Mouse (Mus musculus) midbrain, embryonic 16.5 days (tissue): Measurements from ENCODE around the gene Umod. TPM values are rescaled to one million over a fixed set of nuclear protein-coding genes. Genes with fewer than 3 reads are reported as not detected.

Experiments
- ATAC-seq: fragments of 200-750 bp; cut with Nextera tagmentation; 2 replicates; pipeline ENCODE4 v1.8.0; 2017; ENCODE audit warnings: moderate TSS enrichment
- H3K27ac ChIP-seq: fragments of 300-500 bp; sonication (generic); 2 replicates; pipeline ENCODE4 v1.5.1; 2014; ENCODE audit warnings: mild to moderate bottlenecking, low read length, mixed read lengths
- H3K27me3 ChIP-seq: fragments of 300-500 bp; sonication (generic); 2 replicates; pipeline ENCODE4 v1.6.1; 2014; ENCODE audit warnings: low read depth, low read length, mixed read lengths; ENCODE audit not compliant: control insufficient read depth, insufficient read depth
- H3K36me3 ChIP-seq: fragments of 300-500 bp; sonication (generic); 2 replicates; pipeline ENCODE4 v1.6.1; 2014; ENCODE audit warnings: mild to moderate bottlenecking, low read length, moderate library complexity, mixed read lengths; ENCODE audit not compliant: control insufficient read depth, insufficient read depth
- H3K4me1 ChIP-seq: fragments of 300-500 bp; sonication (generic); 2 replicates; pipeline ENCODE4 v1.6.1; 2014; ENCODE audit warnings: mild to moderate bottlenecking, low read length, mixed read lengths; ENCODE audit not compliant: control insufficient read depth, insufficient read depth
- H3K4me2 ChIP-seq: fragments of 300-500 bp; sonication (generic); 2 replicates; pipeline ENCODE4 v1.6.1; 2014; ENCODE audit warnings: mild to moderate bottlenecking, low read length, mixed read lengths
- H3K4me3 ChIP-seq: fragments of 300-500 bp; sonication (generic); 2 replicates; pipeline ENCODE4 v1.5.1; 2014; ENCODE audit warnings: low read depth, mild to moderate bottlenecking, low read length, moderate library complexity, mixed read lengths
- H3K9ac ChIP-seq: fragments of 300-500 bp; sonication (generic); 2 replicates; pipeline ENCODE4 v1.6.1; 2014; ENCODE audit warnings: low read depth, low read length, mixed read lengths
- H3K9me3 ChIP-seq: fragments of 300-500 bp; sonication (generic); replicated peaks from 2 replicates; pipeline ENCODE4 v1.6.1; 2014; ENCODE audit warnings: mild to moderate bottlenecking, low read length, mixed read lengths; ENCODE audit not compliant: control insufficient read depth, poor library complexity, severe bottlenecking
- WGBS: fragments of 180-500 bp; shearing (Covaris S2); extraction: QIAGEN DNeasy Blood & Tissue Kit; methylation state at CpG from one replicate; pipeline ENCODE4 v1.1.7; 2014; 5-methylcytosine and 5-hydroxymethylcytosine counted together
- polyA plus RNA-seq: library from polyadenylated mRNA; unstranded; fragments of >200 nt; fragmentation: Nextera tagmentation; extraction: Ambion mirVana; gene quantifications from 2 replicates; pipeline ENCODE4 v1.2.1, GENCODE M21; 2015

The Umod gene
- polyA plus RNA-seq, result not detected in 2 replicates

DNA sequence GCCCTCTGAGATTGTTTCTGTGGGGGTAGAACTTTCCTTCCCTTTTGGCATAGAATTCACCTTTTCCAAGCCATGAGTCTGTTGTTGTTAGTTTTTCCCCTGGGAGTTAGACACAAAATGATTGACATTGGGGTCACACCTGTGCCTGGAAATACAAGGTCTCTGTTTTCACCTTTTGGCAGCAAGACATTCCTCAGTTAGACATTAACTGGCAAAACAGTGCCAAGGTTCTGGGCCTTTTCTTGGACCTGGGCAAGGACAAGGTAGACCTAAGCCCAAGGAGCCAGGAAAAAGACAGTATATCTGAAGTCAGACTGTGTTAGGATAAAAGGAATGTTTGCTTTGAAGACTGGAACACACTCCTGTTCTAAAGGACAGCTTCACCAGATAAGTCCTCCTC, at the start of gene Umod:
Gene Umod, minus strand, starts transcription at position 27 of the 400 bp plus-strand sequence.
- Histone ChIP-seq H3K9me3 (no peaks in the 10 kb centered on the region), H3K4me1 (no peaks in the 10 kb centered on the region), H3K27me3 (no peaks in the 10 kb centered on the region), H3K4me2 (no peak within 1 kb of the TSS), H3K4me3 (no peak within 1 kb of the TSS), H3K9ac (no peak within 1 kb of the TSS), H3K36me3 (no peaks in the 10 kb centered on the region), H3K27ac (no peak within 1 kb of the TSS)
- no peak for ATAC-seq

DNA sequence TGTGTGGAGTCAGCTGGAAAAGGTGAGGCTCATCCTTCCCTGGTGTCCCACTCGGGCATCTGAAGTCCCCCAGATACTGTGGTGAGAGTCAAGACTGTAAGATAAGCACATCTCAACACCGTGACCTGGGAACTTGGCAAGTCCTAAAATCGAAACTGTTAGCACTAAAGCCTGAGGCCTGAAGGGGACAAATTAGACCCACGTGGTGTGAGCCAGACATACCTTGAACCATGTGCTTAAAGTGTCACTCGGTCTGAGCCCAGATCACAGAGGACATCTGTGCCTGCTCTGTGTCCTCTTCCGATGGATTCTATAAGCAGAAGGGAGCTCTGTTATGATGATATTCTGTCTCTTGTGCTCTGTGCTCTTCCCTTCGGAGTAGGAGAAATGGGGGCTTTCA, 49.5 kb upstream of the Umod start:
- Histone ChIP-seq H3K4me1 (peaks cover 2% of the 10 kb centered on the region; the same call in 1 of the 2 replicates), H3K9me3 (no peaks in the 10 kb centered on the region), H3K9ac (no peak overlapping the region), H3K4me3 (no peak overlapping the region), H3K27me3 (no peaks in the 10 kb centered on the region), H3K27ac (no peak overlapping the region), H3K4me2 (no peak overlapping the region), H3K36me3 (no peaks in the 10 kb centered on the region)
- no peak for ATAC-seq
- 84% methylated on average over 7 of the region's 7 CpGs for WGBS

DNA sequence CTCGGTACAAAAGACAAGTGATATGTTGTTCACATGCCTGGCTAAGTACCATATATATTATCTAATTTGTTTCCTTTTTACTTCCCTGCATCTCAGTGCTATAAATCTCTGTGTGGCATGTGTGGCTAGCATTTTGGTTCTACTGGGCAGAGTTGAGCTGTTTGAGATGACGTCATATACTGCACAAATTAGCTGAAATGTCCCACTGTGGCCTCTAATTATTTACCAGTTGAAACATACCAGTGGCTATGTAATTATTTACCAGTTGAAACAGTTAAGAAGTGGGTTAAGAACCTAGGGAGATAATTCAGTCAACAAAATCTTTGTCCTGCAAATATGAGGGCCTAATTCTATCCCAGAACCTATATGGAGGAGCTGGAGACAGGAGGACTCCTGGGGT, 48.5 kb upstream of the Umod start:
- 82% methylated on average over 2 of the region's 2 CpGs for WGBS
- no peak for ATAC-seq
- Histone ChIP-seq H3K27ac (no peak overlapping the region), H3K27me3 (no peaks in the 10 kb centered on the region), H3K9ac (no peak overlapping the region), H3K4me3 (no peak overlapping the region), H3K4me1 (peaks cover 2% of the 10 kb centered on the region; the same call in 1 of the 2 replicates), H3K9me3 (no peaks in the 10 kb centered on the region), H3K4me2 (no peak overlapping the region), H3K36me3 (no peaks in the 10 kb centered on the region)

DNA sequence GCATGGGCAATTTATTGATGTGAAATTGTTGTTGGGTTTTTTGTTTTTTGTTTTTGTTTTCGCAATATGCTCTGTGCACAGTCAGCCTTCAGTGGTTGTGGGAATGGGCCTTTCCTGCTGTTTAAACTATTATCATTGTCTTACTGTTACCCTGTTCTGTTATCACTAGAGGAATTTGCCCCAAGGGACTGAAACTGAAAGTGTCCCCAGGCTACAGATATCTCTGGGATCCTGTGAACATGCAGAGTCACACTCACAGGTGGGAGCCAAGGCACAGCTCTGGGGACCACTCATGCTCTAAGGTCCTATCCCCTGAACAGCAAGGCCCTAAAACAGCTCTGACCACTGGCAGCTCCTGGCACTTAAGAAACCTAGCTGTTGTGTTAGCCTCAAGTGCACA, 48.1 kb upstream of the Umod start:
- no peak overlapping the region for H3K4me3 ChIP-seq
- no peaks in the 10 kb centered on the region for H3K9me3 ChIP-seq
- H3K9ac ChIP-seq, result no peak overlapping the region
- WGBS, result 100% methylated on average over 1 of the region's 1 CpGs
- H3K27ac ChIP-seq, result no peak overlapping the region
- H3K4me2 ChIP-seq, result no peak overlapping the region
- no peak for ATAC-seq
- H3K27me3 ChIP-seq, result no peaks in the 10 kb centered on the region
- peaks cover 2% of the 10 kb centered on the region; the same call in 1 of the 2 replicates for H3K4me1 ChIP-seq
- no peaks in the 10 kb centered on the region for H3K36me3 ChIP-seq

DNA sequence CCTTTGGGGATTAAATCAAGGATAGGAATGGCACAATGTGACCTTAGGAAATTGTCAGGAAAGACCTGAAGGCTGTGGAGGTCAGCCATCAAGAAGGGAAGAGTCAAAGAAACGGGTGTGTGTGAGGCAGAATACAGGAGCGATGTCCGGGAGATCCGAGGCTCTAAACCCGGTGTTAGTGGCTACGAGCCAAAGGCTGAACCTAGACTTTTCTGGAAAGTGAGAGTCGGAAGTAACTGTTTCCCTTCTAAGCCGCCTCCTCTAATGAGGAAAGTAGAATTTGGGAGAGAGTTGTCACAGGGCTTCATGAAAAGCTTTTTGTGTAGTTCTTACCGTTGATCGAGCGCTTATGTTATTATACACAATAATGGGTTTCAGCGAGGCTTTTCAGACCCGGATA, 47.4 kb upstream of the Umod start:
- no peak overlapping the region for H3K4me3 ChIP-seq
- no peaks in the 10 kb centered on the region for H3K36me3 ChIP-seq
- no peak overlapping the region for H3K4me2 ChIP-seq
- WGBS, result 50% methylated on average over 13 of the region's 13 CpGs
- no peaks in the 10 kb centered on the region for H3K9me3 ChIP-seq
- H3K9ac ChIP-seq, result no peak overlapping the region
- ATAC-seq, result no peak
- H3K27ac ChIP-seq, result no peak overlapping the region
- H3K4me1 ChIP-seq, result peaks cover 2% of the 10 kb centered on the region; the same call in 1 of the 2 replicates
- no peaks in the 10 kb centered on the region for H3K27me3 ChIP-seq

DNA sequence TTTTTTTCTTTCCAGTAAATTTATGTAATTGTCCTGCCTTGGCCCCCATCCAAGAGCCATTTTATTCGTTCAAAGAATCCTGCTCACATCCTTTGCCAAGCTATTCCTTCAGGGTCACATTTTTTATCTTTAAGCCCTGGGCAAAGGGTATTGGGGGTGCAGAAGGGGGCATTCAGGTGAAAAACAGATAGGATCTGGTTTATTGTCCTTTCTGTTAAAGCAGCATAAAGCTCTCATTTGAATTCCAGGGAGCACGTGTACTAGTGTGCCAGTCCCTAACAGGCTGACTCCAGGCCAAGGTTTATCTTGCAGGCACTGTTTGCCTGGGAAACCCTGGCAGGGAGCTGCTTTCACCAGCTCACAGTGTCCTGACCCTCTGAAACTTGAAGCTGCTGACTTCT, 46.8 kb upstream of the Umod start:
- H3K27me3 ChIP-seq, result no peaks in the 10 kb centered on the region
- no peak for ATAC-seq
- 34% methylated on average over 2 of the region's 2 CpGs for whole genome bisulfite sequencing
- peaks cover 2% of the 10 kb centered on the region; the same call in 1 of the 2 replicates for H3K4me1 ChIP-seq
- no peak overlapping the region for H3K4me3 ChIP-seq
- no peak overlapping the region for H3K4me2 ChIP-seq
- H3K9me3 ChIP-seq, result no peaks in the 10 kb centered on the region
- no peak overlapping the region for H3K9ac ChIP-seq
- no peaks in the 10 kb centered on the region for H3K36me3 ChIP-seq
- H3K27ac ChIP-seq, result no peak overlapping the region

DNA sequence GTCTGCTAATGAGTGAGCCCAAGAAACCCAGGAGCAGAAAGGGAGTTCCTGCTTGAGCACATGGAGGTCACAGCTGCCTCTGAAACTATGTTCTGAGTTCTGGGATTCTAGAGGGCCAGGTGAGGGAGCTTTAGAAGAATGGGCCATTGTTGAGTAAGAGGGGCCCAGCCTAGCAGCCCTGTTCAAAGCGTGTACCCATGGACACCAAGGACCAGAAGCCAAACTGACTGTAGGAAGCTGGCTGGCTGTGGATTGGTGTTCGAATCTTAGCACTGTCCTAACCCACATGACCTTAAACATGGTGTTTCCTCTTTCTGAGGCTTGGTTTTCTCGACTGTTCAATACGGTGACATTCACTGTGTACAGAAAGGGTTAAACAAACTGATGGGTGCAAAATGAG, 44.3 kb upstream of the Umod start, which contains the start of gene Pdilt:
Gene Pdilt, minus strand, starts transcription at position 101 of the 400 bp plus-strand sequence.
- Histone ChIP-seq H3K4me1 (peaks cover 2% of the 10 kb centered on the region; the same call in 1 of the 2 replicates), H3K9me3 (no peaks in the 10 kb centered on the region), H3K9ac (no peak within 1 kb of the TSS), H3K27ac (no peak within 1 kb of the TSS), H3K4me2 (no peak within 1 kb of the TSS), H3K4me3 (no peak within 1 kb of the TSS), H3K36me3 (no peaks in the 10 kb centered on the region), H3K27me3 (no peaks in the 10 kb centered on the region)
- 80% methylated on average over 4 of the region's 4 CpGs for WGBS
- ATAC-seq, result no peak

DNA sequence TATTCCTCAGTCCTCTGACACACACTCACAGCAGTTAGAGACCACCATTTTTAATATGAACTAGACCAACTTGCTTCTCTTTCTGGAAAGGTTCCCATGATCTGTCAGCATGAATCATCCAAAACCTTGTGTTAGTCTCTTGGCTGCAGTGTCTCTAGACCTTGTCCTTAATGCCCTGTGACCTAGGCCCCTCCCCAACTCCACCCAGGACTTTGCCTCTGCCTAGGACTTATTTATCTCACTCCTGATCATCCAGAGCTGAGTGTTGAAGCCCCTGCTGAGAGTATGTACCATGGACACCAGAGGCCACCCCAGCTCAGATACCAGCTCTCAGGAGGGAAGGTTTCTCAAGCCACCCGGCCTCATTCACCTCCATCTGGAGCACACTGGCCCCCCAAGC, 43.3 kb upstream of the Umod start:
- ATAC-seq, result no peak
- 73% methylated on average over 1 of the region's 1 CpGs for WGBS
- peaks cover 2% of the 10 kb centered on the region; the same call in 1 of the 2 replicates for H3K4me1 ChIP-seq
- no peak overlapping the region for H3K4me2 ChIP-seq
- no peaks in the 10 kb centered on the region for H3K36me3 ChIP-seq
- H3K9ac ChIP-seq, result no peak overlapping the region
- H3K27me3 ChIP-seq, result no peaks in the 10 kb centered on the region
- H3K27ac ChIP-seq, result no peak overlapping the region
- no peaks in the 10 kb centered on the region for H3K9me3 ChIP-seq
- no peak overlapping the region for H3K4me3 ChIP-seq

DNA sequence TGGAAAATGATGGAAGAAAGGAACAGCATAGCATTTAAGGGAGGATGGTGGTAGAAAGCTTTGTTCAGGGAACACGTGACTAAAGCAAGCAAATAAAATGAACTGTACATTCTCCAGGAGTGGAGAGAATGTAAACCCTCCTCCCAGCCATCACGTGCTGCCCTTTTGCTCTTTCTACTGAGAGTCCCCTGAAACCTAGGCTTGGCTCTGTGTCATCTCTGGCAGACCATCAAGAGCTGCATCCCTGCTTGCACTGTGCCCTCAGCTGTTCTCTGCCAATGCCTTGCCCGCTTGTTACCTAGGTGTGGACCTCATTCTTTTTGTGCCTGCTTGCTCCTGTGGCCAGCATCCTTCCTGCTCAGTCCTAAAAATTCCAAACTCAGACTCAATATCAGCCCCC, 42.7 kb upstream of the Umod start:
- Histone ChIP-seq H3K4me3 (no peak overlapping the region), H3K4me2 (no peak overlapping the region), H3K9ac (no peak overlapping the region), H3K27me3 (no peaks in the 10 kb centered on the region), H3K27ac (no peak overlapping the region), H3K9me3 (no peaks in the 10 kb centered on the region), H3K4me1 (peaks cover 2% of the 10 kb centered on the region; the same call in 1 of the 2 replicates), H3K36me3 (no peaks in the 10 kb centered on the region)
- no peak for ATAC-seq
- 80% methylated on average over 3 of the region's 3 CpGs for WGBS
